Mouse (Mus musculus) left cerebral cortex, adult 2 months (tissue): Measurements from ENCODE around the gene Hapln1. TPM values are rescaled to one million over a fixed set of nuclear protein-coding genes. Genes with fewer than 3 reads are reported as not detected.

Experiments used
- DNase-seq, 2 experiments: peaks; one replicate each; pipeline ENCODE4 v3.0.0; 2021 to 2022; ENCODE audit warnings: low spot score in 2 of 2, mixed read lengths in 1 of 2; ENCODE audit errors: extremely low spot score in 1 of 2
- H3K27ac ChIP-seq: fragments of 200-600 bp; 2 replicates; pipeline ENCODE4 v1.8.1; 2022
- H3K4me3 ChIP-seq: fragments of 200-600 bp; 2 replicates; pipeline ENCODE4 v1.8.1; 2022
- CTCF ChIP-seq: fragments of 200-600 bp; IDR thresholded peaks from 2 replicates; pipeline ENCODE4 v1.8.1; 2022; ENCODE audit warnings: antibody characterized with exemption, mild to moderate bottlenecking, moderate library complexity
- intact Hi-C: fragments of 180-260 bp; cut with DNase I; formaldehyde crosslinking; loops from one replicate; pipeline ENCODE4 v1.15.1; 2025
- total RNA-seq, 2 experiments: library from RNA; stranded (reverse); gene quantifications; 2 replicates each; pipeline ENCODE4 v1.2.3; 2021

The Hapln1 gene
- total RNA-seq, 2 experiments from 2014 or later = 20.3 to 23.7 TPM

DNA sequence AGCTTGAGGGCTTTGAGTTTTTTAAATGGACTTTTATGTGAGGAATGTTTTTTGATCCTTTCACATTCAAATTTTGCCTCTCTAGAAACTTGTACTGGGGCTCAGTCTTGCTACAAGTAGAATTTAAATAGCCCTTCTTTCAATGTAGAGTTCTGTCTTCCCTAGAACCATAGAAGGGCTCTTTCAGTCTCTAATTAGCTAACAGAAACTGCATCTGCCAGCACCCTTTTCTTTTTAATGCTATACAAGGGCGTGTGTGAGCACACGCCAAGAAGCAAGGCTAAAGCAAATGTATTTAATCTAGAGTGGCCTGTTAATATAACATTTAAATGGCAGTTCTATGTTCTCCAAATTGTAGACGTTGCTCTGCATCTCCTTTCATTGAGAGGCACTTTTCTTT, 67.8 kb downstream of the Hapln1 start:
- H3K27ac ChIP-seq = peak overlapping the region; percentile 76
- no peak for TF ChIP-seq CTCF
- no peak overlapping the region for H3K4me3 ChIP-seq
- intact Hi-C loops = no loop called here
- DNase-seq = no peak

DNA sequence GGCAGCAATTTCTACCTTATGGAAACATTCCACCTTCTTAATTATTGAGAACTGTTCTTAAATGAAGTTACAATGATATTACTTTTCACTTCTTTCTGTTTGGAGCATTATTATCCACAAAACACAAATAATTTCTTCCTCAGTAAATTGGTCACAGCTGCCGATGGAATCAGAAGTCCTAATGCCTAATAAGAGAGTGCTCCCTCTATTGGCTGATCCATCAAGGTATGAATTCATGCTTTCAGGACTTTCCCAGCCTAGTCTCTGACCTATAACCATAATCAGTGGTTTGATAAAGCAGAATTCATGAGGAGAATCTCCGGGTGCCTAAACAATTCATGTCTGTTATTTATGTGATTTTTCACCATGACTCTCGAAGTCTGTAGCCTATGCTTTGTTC, 79.5 kb downstream of the Hapln1 start:
- intact Hi-C loops = no loop called here
- no peak for DNase-seq
- peak; percentile 9 for TF ChIP-seq CTCF
- no peak overlapping the region for H3K4me3 ChIP-seq
- H3K27ac ChIP-seq = no peak overlapping the region

DNA sequence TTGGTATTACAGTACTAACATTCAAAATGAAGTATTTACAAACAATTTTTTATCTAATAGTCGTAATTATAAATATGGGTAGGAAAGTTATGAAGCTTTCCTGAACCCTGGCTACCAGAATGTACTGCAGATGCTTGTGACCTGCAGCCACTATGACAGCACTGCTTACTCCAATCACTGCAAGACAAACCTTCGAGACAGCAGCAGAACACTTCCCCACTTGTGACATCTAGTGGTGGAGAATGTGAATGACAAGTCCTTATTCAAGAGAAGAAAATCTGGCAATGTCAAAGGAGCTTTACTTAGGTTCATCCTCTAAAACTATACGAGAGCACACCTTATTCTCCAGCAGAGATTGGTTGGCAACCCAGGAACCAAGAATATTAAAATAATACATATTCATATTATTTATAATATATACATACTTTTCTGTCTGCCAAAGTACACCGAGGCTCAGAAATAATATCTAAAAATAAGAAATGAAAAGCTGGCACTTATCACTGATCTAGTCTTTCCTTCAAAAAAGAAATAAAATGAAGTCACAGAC, 94.6 kb downstream of the Hapln1 start:
- Histone ChIP-seq H3K27ac (no peak overlapping the region), H3K4me3 (no peak overlapping the region)
- peak; percentile 86 for TF ChIP-seq CTCF
- peak; percentile 13 to 26 for DNase-seq
- intact Hi-C loops = loop anchor here (2.0 kb wide), 1 partner anchor 83 kb away; no protein-coding TSS in a partner anchor

DNA sequence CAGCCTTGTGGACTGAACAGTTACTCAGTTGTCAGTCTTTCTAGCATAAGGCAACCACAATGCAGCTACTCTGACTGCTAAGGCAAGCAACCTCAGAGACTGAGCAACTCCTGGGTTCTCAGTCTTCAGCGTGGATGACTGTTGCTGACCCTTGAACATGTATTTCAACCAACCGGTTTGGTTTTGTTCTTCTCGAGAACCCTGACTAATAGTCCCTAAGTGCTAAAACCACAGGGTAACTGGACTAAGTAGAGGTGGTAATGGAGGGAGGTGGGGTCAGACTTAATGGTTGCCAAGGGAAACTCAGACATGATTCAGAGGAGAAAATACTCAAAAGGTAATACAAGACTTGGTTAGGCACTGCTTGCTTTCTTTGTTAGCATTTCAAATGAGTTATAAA, 97.4 kb downstream of the Hapln1 start:
- no peak for TF ChIP-seq CTCF
- intact Hi-C loops = no loop called here

DNA sequence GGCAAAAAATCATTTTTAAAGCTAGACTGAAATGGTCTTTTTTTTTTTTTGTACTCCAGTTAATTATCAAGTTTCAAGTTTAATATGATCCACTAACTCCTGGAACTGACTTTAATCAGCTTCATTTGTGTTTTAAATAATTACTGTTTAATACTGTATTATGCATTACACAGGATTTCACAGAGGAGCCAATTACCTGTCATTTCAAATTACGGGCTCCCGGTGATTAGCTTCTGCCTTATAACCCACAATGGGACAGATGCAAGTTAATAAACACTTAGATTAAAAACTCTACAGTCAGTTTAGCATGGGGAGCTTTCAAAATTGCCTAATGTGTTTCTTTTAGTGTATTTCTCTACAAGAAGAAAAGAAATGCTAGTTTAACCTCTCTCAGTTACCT, 106.0 kb downstream of the Hapln1 start:
- no peak for DNase-seq
- no peak overlapping the region for H3K27ac ChIP-seq
- no peak for TF ChIP-seq CTCF
- no peak overlapping the region for H3K4me3 ChIP-seq
- intact Hi-C loops = no loop called here

More for the DNA sequence above, 97.4 kb downstream of the Hapln1 start:
- no peak for DNase-seq
- Histone ChIP-seq H3K4me3 (no peak overlapping the region), H3K27ac (no peak overlapping the region)

DNA sequence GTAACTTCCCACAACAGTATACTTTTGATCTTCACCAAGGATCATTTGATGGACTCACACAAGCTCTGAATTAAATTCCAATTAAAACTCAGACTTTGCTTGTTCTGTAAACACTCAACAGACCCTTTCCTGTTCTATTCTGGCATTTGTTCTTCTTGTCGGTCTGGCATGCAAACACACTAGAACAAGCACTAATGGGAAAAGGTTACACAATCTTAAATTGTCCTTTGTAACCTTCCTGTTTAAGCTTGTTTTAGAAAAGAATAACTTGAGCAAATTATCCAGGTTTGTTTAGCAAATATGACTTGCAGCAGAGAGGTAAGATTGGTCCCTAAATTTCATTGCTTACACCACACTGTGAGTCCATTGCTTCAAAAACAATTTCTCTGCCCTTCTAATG, 113.2 kb downstream of the Hapln1 start:
- TF ChIP-seq CTCF = no peak
- DNase-seq = no peak
- Histone ChIP-seq H3K4me3 (no peak overlapping the region), H3K27ac (no peak overlapping the region)
- intact Hi-C loops = no loop called here

DNA sequence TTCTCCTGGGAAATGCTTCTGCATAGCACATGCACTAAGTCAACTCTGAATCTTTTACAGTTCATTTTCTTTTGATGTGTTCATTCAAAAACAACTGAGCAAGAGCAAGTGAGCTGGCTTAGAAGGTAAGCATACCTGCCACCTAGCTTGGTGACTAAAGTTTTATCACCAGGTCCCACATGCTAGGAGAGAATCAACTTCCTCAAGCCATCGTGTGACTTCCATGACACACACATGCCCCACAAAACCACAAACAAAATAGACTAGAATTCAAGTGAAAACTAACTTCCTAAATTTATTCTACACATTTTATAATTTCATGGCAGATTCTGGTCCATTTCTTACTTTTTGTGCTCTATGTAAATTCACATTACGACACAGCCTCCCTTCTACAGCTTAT, 113.7 kb downstream of the Hapln1 start:
- no peak for TF ChIP-seq CTCF
- no peak for DNase-seq
- Histone ChIP-seq H3K27ac (no peak overlapping the region), H3K4me3 (no peak overlapping the region)
- intact Hi-C loops = no loop called here

DNA sequence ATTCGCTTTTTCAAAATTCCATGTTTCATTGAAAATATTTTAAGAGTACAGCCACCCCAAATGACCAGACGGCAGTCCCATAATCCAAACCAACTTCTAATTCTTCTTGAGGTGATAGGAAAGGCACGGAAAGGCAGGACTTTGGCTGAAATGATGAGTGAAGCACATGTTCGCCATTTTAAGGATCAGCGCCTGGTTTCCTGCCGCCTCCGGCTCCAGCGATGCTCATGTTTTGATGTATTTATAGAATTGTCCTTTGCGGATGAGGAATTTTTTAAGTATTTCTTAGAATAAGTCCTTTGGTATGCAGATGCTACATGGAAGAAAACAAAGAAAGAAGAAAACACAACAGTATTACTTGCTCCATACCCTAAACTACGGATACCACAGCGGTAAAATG, 117.5 kb downstream of the Hapln1 start:
- Histone ChIP-seq H3K27ac (peak overlapping the region; percentile 12; the same call in 1 of the 2 replicates), H3K4me3 (peak overlapping the region; percentile 26)
- intact Hi-C loops = no loop called here
- no peak for TF ChIP-seq CTCF
- peak in 1 of 2 experiments; percentile 14 for DNase-seq

Other genes with a start within 250 kb of the Hapln1 start
- 10 to 100 TPM; 14.1 to 14.4 TPM for gene Vcan, start 202.7 kb downstream of the Hapln1 start, total RNA-seq